12 mouse cellular contexts compared by ENCODE assay signal in genomic region chr11:77914598-77915260, GRCm38 (mm10). TPM values are rescaled to one million over a fixed set of nuclear protein-coding genes. Genes with fewer than 3 reads are reported as not detected.
DNase-seq lines count a peak whose midpoint lies in the region; ATAC-seq lines count a peak whose summit lies in the region.
"Had no signal": no experiment of that assay in that cellular context is flagged by ENCODE, and none has a peak within 500 bp of the region (broad histone marks: within the 10 kb centered on the region; RNA-seq: fewer than 3 reads in every experiment).

No protein-coding gene starts in this region.

- H3K27me3 ChIP-seq in heart, embryonic 14.5 days (ENCODE audit: control insufficient read depth, insufficient read depth, low read length): peaks cover 46% of the 10 kb centered on the region
- H3K27me3 ChIP-seq in embryonic facial prominence, embryonic 13.5 days: peaks cover 46% of the 10 kb centered on the region
- H3K27me3 ChIP-seq in hindbrain, embryonic 15.5 days: 0 out of 2 replicates have a peak, but pooled peaks cover 9% of the 10 kb centered on the region
- no peaks in the 10 kb centered on the region for H3K27me3 ChIP-seq in midbrain, embryonic 15.5 days (replicated peaks)

- peaks cover 7% of the 10 kb centered on the region in 2 experiments; a peak in 3 of 4 replicates for H3K4me1 ChIP-seq in heart, embryonic 14.5 days (ENCODE audit: control insufficient read depth in 2 of 2, insufficient read depth in 2 of 2, low read length in 2 of 2)
- peaks cover 46% of the 10 kb centered on the region for H3K4me1 ChIP-seq in embryonic facial prominence, embryonic 13.5 days
- peaks cover 33% of the 10 kb centered on the region for H3K4me1 ChIP-seq in hindbrain, embryonic 15.5 days (replicated peaks)
- peaks cover 44% of the 10 kb centered on the region for H3K4me1 ChIP-seq in midbrain, embryonic 15.5 days

- H3K9me3 ChIP-seq in heart, embryonic 14.5 days (ENCODE audit: control insufficient read depth, low read length): no peaks in the 10 kb centered on the region
- H3K9me3 ChIP-seq in embryonic facial prominence, embryonic 13.5 days: no peaks in the 10 kb centered on the region
- no peaks in the 10 kb centered on the region for H3K9me3 ChIP-seq in hindbrain, embryonic 15.5 days
- H3K9me3 ChIP-seq in midbrain, embryonic 15.5 days: no peaks in the 10 kb centered on the region

- H3K9ac ChIP-seq in heart, embryonic 14.5 days (ENCODE audit: low read length): no peak overlapping the region
- peak overlapping the region; percentile 51; the same call in 1 of the 2 replicates for H3K9ac ChIP-seq in embryonic facial prominence, embryonic 13.5 days
- peak overlapping the region; percentile 28; the same call in 1 of the 2 replicates for H3K9ac ChIP-seq in hindbrain, embryonic 15.5 days
- H3K9ac ChIP-seq in midbrain, embryonic 15.5 days: no peak overlapping the region

- no peak overlapping the region; a peak in 1 of 4 replicates for H3K4me3 ChIP-seq in heart, embryonic 14.5 days (ENCODE audit: control insufficient read depth in 1 of 2, insufficient read depth in 1 of 2, low read depth in 1 of 2, low read length in 2 of 2)
- H3K4me3 ChIP-seq in embryonic facial prominence, embryonic 13.5 days: no peak overlapping the region
- no peak overlapping the region for H3K4me3 ChIP-seq in hindbrain, embryonic 15.5 days
- peak overlapping the region; percentile 2; the same call in 1 of the 2 replicates for H3K4me3 ChIP-seq in midbrain, embryonic 15.5 days

- H3K27ac ChIP-seq in heart, embryonic 14.5 days (replicated peaks in 1 of 2; ENCODE audit: control insufficient read depth in 1 of 2, insufficient read depth in 1 of 2, low read depth in 2 of 2, low read length in 2 of 2): no peak overlapping the region
- H3K27ac ChIP-seq in embryonic facial prominence, embryonic 13.5 days: no peak overlapping the region
- H3K27ac ChIP-seq in hindbrain, embryonic 15.5 days (replicated peaks): peak overlapping the region; percentile 20; the same call in 1 of the 2 replicates
- peak overlapping the region; percentile 55 for H3K27ac ChIP-seq in midbrain, embryonic 15.5 days

- peak overlapping the region; percentile 40 for H3K4me2 ChIP-seq in heart, embryonic 14.5 days (ENCODE audit: low read length)
- peak overlapping the region; percentile 37 for H3K4me2 ChIP-seq in embryonic facial prominence, embryonic 13.5 days
- H3K4me2 ChIP-seq in hindbrain, embryonic 15.5 days: peak overlapping the region; percentile 49
- H3K4me2 ChIP-seq in midbrain, embryonic 15.5 days: peak overlapping the region; percentile 40

- WGBS in heart, embryonic 14.5 days: 6% methylated on average over 32 of the region's 32 CpGs
- 3% methylated on average over 32 of the region's 32 CpGs for WGBS in embryonic facial prominence, embryonic 13.5 days
- WGBS in hindbrain, embryonic 15.5 days: 6% methylated on average over 31 of the region's 32 CpGs
- WGBS in midbrain, embryonic 15.5 days: 4% methylated on average over 32 of the region's 32 CpGs

- ATAC-seq in heart, embryonic 14.5 days (ENCODE audit: insufficient number of reproducible peaks, insufficient read depth, low FRiP score, low read depth): no peak
- no peak for ATAC-seq in embryonic facial prominence, embryonic 13.5 days (ENCODE audit: insufficient number of reproducible peaks, insufficient read depth, low FRiP score, low TSS enrichment, low read depth)
- peak; percentile 35; the same call in 1 of the 2 replicates for ATAC-seq in hindbrain, embryonic 15.5 days (ENCODE audit: low FRiP score, low read depth)
- ATAC-seq in midbrain, embryonic 15.5 days (replicated peaks): peak; percentile 35

- no peak for DNase-seq in heart, postnatal 10 days
- DNase-seq in thymus, postnatal 25 days: no peak
- DNase-seq in spleen, postnatal 36 days (ENCODE audit: low spot score in 2 of 2): no peak
- DNase-seq in right cerebral cortex, postnatal 36 days (ENCODE audit: low spot score in 2 of 2): no peak
- DNase-seq: B cell, adult 2 months; kidney, adult 2 months; lung, postnatal 10 days had no signal

- intact Hi-C loops in heart, postnatal 10 days (cut with DNase I): loop anchor here (5.0 kb wide), 1 partner anchor 43 kb away; no protein-coding TSS in a partner anchor

- H3K36me3 ChIP-seq in heart, embryonic 14.5 days (ENCODE audit: control insufficient read depth, insufficient read depth, low read length): no peaks in the 10 kb centered on the region
- H3K36me3 ChIP-seq in embryonic facial prominence, embryonic 13.5 days: no peaks in the 10 kb centered on the region
- H3K36me3 ChIP-seq in hindbrain, embryonic 15.5 days: no peaks in the 10 kb centered on the region
- no peaks in the 10 kb centered on the region for H3K36me3 ChIP-seq in midbrain, embryonic 15.5 days (replicated peaks)

RNA-seq across cellular contexts. Expression of gene Sez6, which starts 15.9 kb away (rescaled TPM):
- polyA plus RNA-seq in heart, embryonic 14.5 days (2014; fragmentation: Nextera tagmentation; extraction: Ambion mirVana): 0.15 TPM in 1 of 2 replicates, not detected in the other
- under 1 TPM; 0.22 to 0.64 TPM for total RNA-seq in heart, postnatal 10 days (2021)
- polyA plus RNA-seq in embryonic facial prominence, embryonic 13.5 days (2015; fragmentation: Nextera tagmentation; extraction: Ambion mirVana): 1.5 and 2.6 TPM in 2 replicates
- polyA plus RNA-seq in hindbrain, embryonic 15.5 days (2015; fragmentation: Nextera tagmentation; extraction: Ambion mirVana): 123 and 151 TPM in 2 replicates
- polyA plus RNA-seq in midbrain, embryonic 15.5 days (2015; fragmentation: Nextera tagmentation; extraction: Ambion mirVana): 159 and 162 TPM in 2 replicates

RNA-seq across cellular contexts. Expression of gene Pipox, which starts 20.8 kb away (rescaled TPM):
- 3.8 and 3.9 TPM in 2 replicates for polyA plus RNA-seq in heart, embryonic 14.5 days (2014; fragmentation: Nextera tagmentation; extraction: Ambion mirVana)
- total RNA-seq in heart, postnatal 10 days (2021): 1 to 10 TPM; 1.2 to 1.4 TPM
- 1.1 and 1.3 TPM in 2 replicates for polyA plus RNA-seq in embryonic facial prominence, embryonic 13.5 days (2015; fragmentation: Nextera tagmentation; extraction: Ambion mirVana)
- 5.1 and 5.6 TPM in 2 replicates for polyA plus RNA-seq in hindbrain, embryonic 15.5 days (2015; fragmentation: Nextera tagmentation; extraction: Ambion mirVana)
- polyA plus RNA-seq in midbrain, embryonic 15.5 days (2015; fragmentation: Nextera tagmentation; extraction: Ambion mirVana): 5.7 and 6.7 TPM in 2 replicates
- total RNA-seq: gastrocnemius, adult 8-10 months had no signal

Comparison
In these comparisons a context has a peak if more than half of its experiments do, and no peak if none do; other contexts are left out.
1. ATAC-seq: peak in hindbrain, embryonic 15.5 days (single experiment) and midbrain, embryonic 15.5 days (single experiment); none in heart, embryonic 14.5 days (single experiment) and embryonic facial prominence, embryonic 13.5 days (single experiment).
2. H3K27ac ChIP-seq: peak in hindbrain, embryonic 15.5 days (single experiment) and midbrain, embryonic 15.5 days (single experiment); none in heart, embryonic 14.5 days (0 of 2) and embryonic facial prominence, embryonic 13.5 days (single experiment).
3. H3K9ac ChIP-seq: peak in embryonic facial prominence, embryonic 13.5 days (single experiment) and hindbrain, embryonic 15.5 days (single experiment); none in heart, embryonic 14.5 days (single experiment) and midbrain, embryonic 15.5 days (single experiment).
4. RNA of gene Sez6, which starts 15.9 kb away (polyA plus RNA-seq): 159 to 162 TPM in midbrain, embryonic 15.5 days and 123 to 151 TPM in hindbrain, embryonic 15.5 days; 1.5 to 2.6 TPM in embryonic facial prominence, embryonic 13.5 days and 0.15 TPM in heart, embryonic 14.5 days; every median in the first group is over 10 times any median in the second.
5. Peak in every context shown above with its lines, with median percentiles within 50 percentile points of each other: H3K4me2 ChIP-seq.